Mouse (Mus musculus) lung, postnatal 25 days (tissue): ENCODE data around the gene Aqr.
"Not testable (repeated sequence)": the region's sequence is repeated elsewhere in the genome, so short reads cannot be mapped to it uniquely, and the experiment has no call there.

Source experiments
- DNase-seq: peaks from one replicate; pipeline ENCODE4 v3.0.0; 2022; ENCODE audit warnings: low spot score

Aqr gene

GRCm38 (mm10) chr2:114186924-114187323, at the start of gene Aqr:
TSS of gene Aqr (minus strand) at chr2:114187024.
- not testable (repeated sequence) for DNase-seq

- DNase-seq: no peak
Observed at GRCm38 (mm10) chr2:114236566-114236965, 49.7 kb upstream of the Aqr start.

- DNase-seq: no peak
Observed at GRCm38 (mm10) chr2:114235584-114235983, 48.8 kb upstream of the Aqr start.

- DNase-seq: no peak
Observed at GRCm38 (mm10) chr2:114231248-114231647, 44.4 kb upstream of the Aqr start.

- DNase-seq: no peak
Observed at GRCm38 (mm10) chr2:114228672-114229071, 41.8 kb upstream of the Aqr start.

- no peak for DNase-seq
Observed at GRCm38 (mm10) chr2:114205036-114205435, 18.2 kb upstream of the Aqr start.

GRCm38 (mm10) chr2:114201574-114201973, 14.8 kb upstream of the Aqr start:
- DNase-seq: no peak

- peak; percentile 65 for DNase-seq
Observed at GRCm38 (mm10) chr2:114200932-114201559, 14.2 kb upstream of the Aqr start, which contains the start of gene Zfp770. TSS of gene Zfp770 (minus strand) at chr2:114201469.

- no peak for DNase-seq
Observed at GRCm38 (mm10) chr2:114196421-114196820, 9.6 kb upstream of the Aqr start.

- DNase-seq: no peak
Observed at GRCm38 (mm10) chr2:114177802-114178733, 8.8 kb downstream of the Aqr start.

GRCm38 (mm10) chr2:114174651-114175484, 12.0 kb downstream of the Aqr start:
- DNase-seq: peak; percentile 87

- no peak for DNase-seq
Observed at GRCm38 (mm10) chr2:114173248-114173647, 13.6 kb downstream of the Aqr start.

GRCm38 (mm10) chr2:114167837-114168236, 19.0 kb downstream of the Aqr start:
- no peak for DNase-seq

GRCm38 (mm10) chr2:114161978-114162377, 24.8 kb downstream of the Aqr start:
- DNase-seq: no peak

GRCm38 (mm10) chr2:114157345-114157744, 29.5 kb downstream of the Aqr start:
- DNase-seq: no peak

- DNase-seq: no peak
Observed at GRCm38 (mm10) chr2:114156639-114157038, 30.2 kb downstream of the Aqr start.

GRCm38 (mm10) chr2:114153247-114153646, 33.6 kb downstream of the Aqr start:
- DNase-seq: no peak

GRCm38 (mm10) chr2:114146864-114147458, 39.9 kb downstream of the Aqr start:
- DNase-seq: no peak

- DNase-seq: peak; percentile 20
Observed at GRCm38 (mm10) chr2:114145315-114145801, 41.5 kb downstream of the Aqr start.

GRCm38 (mm10) chr2:114144915-114145314, 41.9 kb downstream of the Aqr start:
- peak; percentile 3 for DNase-seq

GRCm38 (mm10) chr2:114143842-114144241, 43.0 kb downstream of the Aqr start:
- DNase-seq: no peak

GRCm38 (mm10) chr2:114136755-114137154, 50.1 kb downstream of the Aqr start:
- no peak for DNase-seq
